Mouse (Mus musculus): ENCODE measurements around the gene Fbxo46.
"Not testable (repeated sequence)": the region's sequence is repeated elsewhere in the genome, so short reads cannot be mapped to it uniquely, and the experiment has no call there.

The Fbxo46 gene

GRCm38 (mm10) chr7:19119631-19120429 is at the start of gene Fbxo46:
TSS of gene Fbxo46 (plus strand) at chr7:19119859.
- DNase-seq (ENCODE audit: low spot score in 2 of 2), result peak; percentile 75 to 82

GRCm38 (mm10) chr7:19071024-19071423 is 48.6 kb upstream of the Fbxo46 start:
- not testable (repeated sequence) for DNase-seq (ENCODE audit: low spot score in 2 of 2)

- DNase-seq (ENCODE audit: low spot score in 2 of 2), result no peak
Observed at GRCm38 (mm10) chr7:19073504-19073903, 46.2 kb upstream of the Fbxo46 start.

GRCm38 (mm10) chr7:19074494-19074893 is 45.2 kb upstream of the Fbxo46 start:
- DNase-seq (ENCODE audit: low spot score in 2 of 2), result no peak

GRCm38 (mm10) chr7:19075231-19075630 is 44.4 kb upstream of the Fbxo46 start:
- no peak for DNase-seq (ENCODE audit: low spot score in 2 of 2)

- peak; percentile 89 to 94 for DNase-seq (ENCODE audit: low spot score in 2 of 2)
Observed at GRCm38 (mm10) chr7:19075723-19076585, 43.7 kb upstream of the Fbxo46 start, which contains the start of gene Dmwd. TSS of gene Dmwd (plus strand) at chr7:19076227.

GRCm38 (mm10) chr7:19076586-19076991 is 43.1 kb upstream of the Fbxo46 start:
- DNase-seq (ENCODE audit: low spot score in 2 of 2), result no peak

GRCm38 (mm10) chr7:19077761-19078160 is 41.9 kb upstream of the Fbxo46 start:
- no peak for DNase-seq (ENCODE audit: low spot score in 2 of 2)

GRCm38 (mm10) chr7:19078732-19079131 is 40.9 kb upstream of the Fbxo46 start:
- DNase-seq (ENCODE audit: low spot score in 2 of 2), result no peak

- DNase-seq (ENCODE audit: low spot score in 2 of 2), result no peak
Observed at GRCm38 (mm10) chr7:19080451-19080950, 39.2 kb upstream of the Fbxo46 start.

GRCm38 (mm10) chr7:19082171-19082570 is 37.5 kb upstream of the Fbxo46 start:
- no peak for DNase-seq (ENCODE audit: low spot score in 2 of 2)

- no peak for DNase-seq (ENCODE audit: low spot score in 2 of 2)
Observed at GRCm38 (mm10) chr7:19083096-19083495, 36.6 kb upstream of the Fbxo46 start.

GRCm38 (mm10) chr7:19083701-19084100 is 36.0 kb upstream of the Fbxo46 start, which contains the start of gene Dmpk:
TSS of gene Dmpk (plus strand) at chr7:19083849.
- no peak for DNase-seq (ENCODE audit: low spot score in 2 of 2)

GRCm38 (mm10) chr7:19084277-19084771 is 35.3 kb upstream of the Fbxo46 start:
- no peak for DNase-seq (ENCODE audit: low spot score in 2 of 2)

GRCm38 (mm10) chr7:19084921-19085473 is 34.7 kb upstream of the Fbxo46 start:
- DNase-seq (ENCODE audit: low spot score in 2 of 2), result no peak

GRCm38 (mm10) chr7:19085495-19085894 is 34.2 kb upstream of the Fbxo46 start:
- no peak for DNase-seq (ENCODE audit: low spot score in 2 of 2)

- no peak for DNase-seq (ENCODE audit: low spot score in 2 of 2)
Observed at GRCm38 (mm10) chr7:19086042-19086441, 33.6 kb upstream of the Fbxo46 start.

GRCm38 (mm10) chr7:19086760-19087159 is 32.9 kb upstream of the Fbxo46 start:
- no peak for DNase-seq (ENCODE audit: low spot score in 2 of 2)

- DNase-seq (ENCODE audit: low spot score in 2 of 2), result peak in 1 of 2 experiments; percentile 60
Observed at GRCm38 (mm10) chr7:19088813-19089212, 30.8 kb upstream of the Fbxo46 start.

GRCm38 (mm10) chr7:19091913-19092312 is 27.7 kb upstream of the Fbxo46 start:
- no peak for DNase-seq (ENCODE audit: low spot score in 2 of 2)

- DNase-seq (ENCODE audit: low spot score in 2 of 2), result peak in 1 of 2 experiments; percentile 46
Observed at GRCm38 (mm10) chr7:19092381-19093173, 27.1 kb upstream of the Fbxo46 start.
